Mouse (Mus musculus) thymus, adult 2 months (tissue): ENCODE results near the gene Synrg.

ENCODE experiments used
- CTCF ChIP-seq: fragments of 200-500 bp; IDR thresholded peaks from 2 replicates; pipeline ENCODE4 v1.5.1; 2012; ENCODE audit warnings: mild to moderate bottlenecking, control low read depth, low read length, moderate library complexity, borderline replicate concordance; ENCODE audit not compliant: control insufficient read depth, poor library complexity, insufficient read depth; ENCODE audit errors: extremely low read depth
- POLR2A ChIP-seq: fragments of 200-500 bp; IDR thresholded peaks from 2 replicates; pipeline ENCODE4 v1.6.1; 2012; ENCODE audit warnings: mild to moderate bottlenecking, low read length, control low read depth, moderate library complexity; ENCODE audit not compliant: control insufficient read depth, poor library complexity, insufficient read depth; ENCODE audit errors: extremely low read depth

GRCm38 (mm10) chr11:84009001-84009400 lies 44.8 kb downstream of the Synrg start:
- TF ChIP-seq CTCF (no peak), POLR2A (no peak)
